Mouse (Mus musculus): ENCODE results near the gene Tmem116.

GRCm38 (mm10) chr5:121451644-121452025, at the start of gene Tmem116:
- TF ChIP-seq EP300 (IDR thresholded peaks at IDR 0.05; ENCODE audit: low read depth) (no peak), CTCF (IDR thresholded peaks at IDR 0.05; ENCODE audit: low read depth) (no peak)
